Mouse (Mus musculus): ENCODE data around the gene Krtap5-1. TPM values are rescaled to one million over a fixed set of nuclear protein-coding genes. Genes with fewer than 3 reads are reported as not detected.
"Not testable (repeated sequence)": the region's sequence is repeated elsewhere in the genome, so short reads cannot be mapped to it uniquely, and the experiment has no call there.

Krtap5-1 gene
- total RNA-seq (2021) = not detected
- long read RNA-seq, experiment 1 = 0 reads
- long read RNA-seq, experiment 2 = 0 reads

GRCm38 (mm10) chr7:142297018-142297417 is at the start of gene Krtap5-1:
Gene Krtap5-1 (minus strand): TSS chr7:142297118.
- DNase-seq (ENCODE audit: low spot score in 2 of 2) = not testable (repeated sequence)

- DNase-seq (ENCODE audit: low spot score in 2 of 2) = no peak
Observed at GRCm38 (mm10) chr7:142342247-142342640, 45.3 kb upstream of the Krtap5-1 start.

GRCm38 (mm10) chr7:142341564-142342246 is 44.8 kb upstream of the Krtap5-1 start:
- no peak for DNase-seq (ENCODE audit: low spot score in 2 of 2)

- DNase-seq (ENCODE audit: low spot score in 2 of 2) = no peak
Observed at GRCm38 (mm10) chr7:142340269-142340970, 43.5 kb upstream of the Krtap5-1 start.

GRCm38 (mm10) chr7:142335151-142335550 is 38.2 kb upstream of the Krtap5-1 start:
- no peak for DNase-seq (ENCODE audit: low spot score in 2 of 2)

GRCm38 (mm10) chr7:142334246-142334645 is 37.3 kb upstream of the Krtap5-1 start:
- DNase-seq (ENCODE audit: low spot score in 2 of 2) = peak; percentile 78 to 85

- not testable (repeated sequence) for DNase-seq (ENCODE audit: low spot score in 2 of 2)
Observed at GRCm38 (mm10) chr7:142332741-142333140, 35.8 kb upstream of the Krtap5-1 start.

GRCm38 (mm10) chr7:142331281-142331680 is 34.4 kb upstream of the Krtap5-1 start:
- DNase-seq (ENCODE audit: low spot score in 2 of 2) = no peak

GRCm38 (mm10) chr7:142330271-142330724 is 33.4 kb upstream of the Krtap5-1 start:
- DNase-seq (ENCODE audit: low spot score in 2 of 2) = no peak

GRCm38 (mm10) chr7:142328507-142328906 is 31.6 kb upstream of the Krtap5-1 start:
- no peak for DNase-seq (ENCODE audit: low spot score in 2 of 2)

- no peak for DNase-seq (ENCODE audit: low spot score in 2 of 2)
Observed at GRCm38 (mm10) chr7:142326714-142327445, 30.0 kb upstream of the Krtap5-1 start.

- no peak for DNase-seq (ENCODE audit: low spot score in 2 of 2)
Observed at GRCm38 (mm10) chr7:142323396-142324117, 26.6 kb upstream of the Krtap5-1 start.

- DNase-seq (ENCODE audit: low spot score in 2 of 2) = no peak
Observed at GRCm38 (mm10) chr7:142322641-142323040, 25.7 kb upstream of the Krtap5-1 start.

- DNase-seq (ENCODE audit: low spot score in 2 of 2) = not testable (repeated sequence)
Observed at GRCm38 (mm10) chr7:142321637-142322306, 24.9 kb upstream of the Krtap5-1 start.

- DNase-seq (ENCODE audit: low spot score in 2 of 2) = no peak
Observed at GRCm38 (mm10) chr7:142320906-142321305, 24.0 kb upstream of the Krtap5-1 start.

GRCm38 (mm10) chr7:142319124-142319523 is 22.2 kb upstream of the Krtap5-1 start:
- no peak for DNase-seq (ENCODE audit: low spot score in 2 of 2)

- no peak for DNase-seq (ENCODE audit: low spot score in 2 of 2)
Observed at GRCm38 (mm10) chr7:142317216-142317615, 20.3 kb upstream of the Krtap5-1 start.

- no peak for DNase-seq (ENCODE audit: low spot score in 2 of 2)
Observed at GRCm38 (mm10) chr7:142316558-142316957, 19.6 kb upstream of the Krtap5-1 start.

- DNase-seq (ENCODE audit: low spot score in 2 of 2) = no peak
Observed at GRCm38 (mm10) chr7:142314600-142315285, 17.8 kb upstream of the Krtap5-1 start.

GRCm38 (mm10) chr7:142303929-142304328 is 7.0 kb upstream of the Krtap5-1 start:
- not testable (repeated sequence) for DNase-seq (ENCODE audit: low spot score in 2 of 2)
